Mouse (Mus musculus) embryonic fibroblast, embryonic 13.5 days (primary cell): Measurements from ENCODE around the gene Pex3.

ENCODE experiments used
- CTCF ChIP-seq: IDR thresholded peaks from 2 replicates; pipeline ENCODE4 v1.5.1; 2011; ENCODE audit warnings: mild to moderate bottlenecking, control low read depth, low read length, moderate library complexity, borderline replicate concordance; ENCODE audit not compliant: insufficient read depth
- POLR2A ChIP-seq: IDR thresholded peaks from 2 replicates; pipeline ENCODE4 v1.6.1; 2011; ENCODE audit warnings: low read depth, mild to moderate bottlenecking, control low read depth, low read length, moderate library complexity

- no peak for TF ChIP-seq POLR2A
- no peak for TF ChIP-seq CTCF
These were observed 78.4 kb downstream of the Pex3 start for GRCm38 (mm10) chr10:13474568-13474955.
